Mouse (Mus musculus) neural tube, embryonic 14.5 days (tissue): ENCODE data around the gene Zc3hav1. TPM values are rescaled to one million over a fixed set of nuclear protein-coding genes. Genes with fewer than 3 reads are reported as not detected.
A peak's percentile ranks its signal among the peaks of the same experiment; 100 is the strongest.

Source experiments
- ATAC-seq: fragments of 200-750 bp; cut with Nextera tagmentation; 2 replicates; pipeline ENCODE4 v1.8.0; 2017; ENCODE audit warnings: low read depth, mild to moderate bottlenecking, moderate TSS enrichment, moderate library complexity
- H3K27ac ChIP-seq: fragments of 300-500 bp; sonication (generic); 2 replicates; pipeline ENCODE4 v1.5.1; 2014; ENCODE audit warnings: low read depth, mild to moderate bottlenecking, control low read depth, low read length, moderate library complexity, mixed read lengths
- H3K27me3 ChIP-seq: fragments of 300-500 bp; sonication (generic); 2 replicates; pipeline ENCODE4 v1.6.1; 2014; ENCODE audit warnings: low read length; ENCODE audit not compliant: control insufficient read depth, insufficient read depth
- H3K36me3 ChIP-seq: fragments of 300-500 bp; sonication (generic); 2 replicates; pipeline ENCODE4 v1.6.1; 2014; ENCODE audit warnings: low read length, mixed read lengths; ENCODE audit not compliant: control insufficient read depth, insufficient read depth
- H3K4me1 ChIP-seq: fragments of 300-500 bp; sonication (generic); 2 replicates; pipeline ENCODE4 v1.6.1; 2014; ENCODE audit warnings: low read length; ENCODE audit not compliant: control insufficient read depth, insufficient read depth
- H3K4me2 ChIP-seq: fragments of 300-500 bp; sonication (generic); 2 replicates; pipeline ENCODE4 v1.6.1; 2014; ENCODE audit warnings: mild to moderate bottlenecking, low read depth, low read length, control low read depth
- H3K4me3 ChIP-seq: fragments of 300-500 bp; sonication (generic); 2 replicates; pipeline ENCODE4 v1.5.1; 2014; ENCODE audit warnings: low read depth, low read length, control low read depth, mixed read lengths
- H3K9ac ChIP-seq: fragments of 300-500 bp; sonication (generic); replicated peaks from 2 replicates; pipeline ENCODE4 v1.6.1; 2014; ENCODE audit warnings: low read depth, mild to moderate bottlenecking, control low read depth, low read length, mixed read lengths
- H3K9me3 ChIP-seq: fragments of 300-500 bp; sonication (generic); 2 replicates; pipeline ENCODE4 v1.6.1; 2016; ENCODE audit warnings: low read length; ENCODE audit not compliant: control insufficient read depth
- WGBS: fragments of 180-500 bp; shearing (Covaris S2); extraction: QIAGEN DNeasy Blood & Tissue Kit; methylation state at CpG from one replicate; pipeline ENCODE4 v1.1.7; 2014; 5-methylcytosine and 5-hydroxymethylcytosine counted together
- polyA plus RNA-seq: library from polyadenylated mRNA; unstranded; fragments of >200 nt; fragmentation: Nextera tagmentation; extraction: Ambion mirVana; gene quantifications from 2 replicates; pipeline ENCODE4 v1.2.1, GENCODE M21; 2014

The Zc3hav1 gene
- polyA plus RNA-seq, 1 experiment from 2014 or later = 0.68 TPM

DNA sequence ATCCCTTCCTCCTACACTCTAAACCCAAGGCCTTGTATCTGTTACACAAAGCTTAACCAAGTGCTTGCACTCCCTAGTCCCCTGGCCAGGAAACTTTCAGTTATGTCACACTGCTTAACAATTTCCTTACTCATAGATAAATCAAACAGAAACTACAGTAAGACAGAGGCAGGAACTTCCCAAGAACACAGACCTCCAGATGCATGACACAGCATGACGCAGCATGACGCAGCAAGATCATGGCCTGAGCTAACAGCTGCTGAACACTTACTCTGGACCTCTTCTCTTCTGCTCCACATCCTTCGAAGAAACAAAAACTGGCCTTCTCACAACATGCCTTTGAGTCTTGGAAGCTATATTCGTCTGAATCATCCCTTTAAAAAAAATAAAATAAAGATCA is 38.4 kb downstream of the Zc3hav1 start:
- Histone ChIP-seq H3K4me1 (no peaks in the 10 kb centered on the region), H3K4me3 (no peak overlapping the region), H3K9ac (no peak overlapping the region), H3K27ac (no peak overlapping the region), H3K36me3 (no peaks in the 10 kb centered on the region), H3K9me3 (no peaks in the 10 kb centered on the region), H3K27me3 (no peaks in the 10 kb centered on the region), H3K4me2 (no peak overlapping the region)
- WGBS = 94% methylated on average over 4 of the region's 4 CpGs
- no peak for ATAC-seq

GRCm38 (mm10) chr6:38309741-38310140 is 44.7 kb downstream of the Zc3hav1 start:
- H3K27ac ChIP-seq = no peak overlapping the region
- H3K4me1 ChIP-seq = no peaks in the 10 kb centered on the region
- H3K9me3 ChIP-seq = no peaks in the 10 kb centered on the region
- no peaks in the 10 kb centered on the region for H3K27me3 ChIP-seq
- H3K9ac ChIP-seq = no peak overlapping the region
- no peaks in the 10 kb centered on the region for H3K36me3 ChIP-seq
- no peak overlapping the region for H3K4me3 ChIP-seq
- H3K4me2 ChIP-seq = no peak overlapping the region
- ATAC-seq = no peak

- no peak overlapping the region for H3K4me2 ChIP-seq
- no peaks in the 10 kb centered on the region for H3K9me3 ChIP-seq
- no peak overlapping the region for H3K9ac ChIP-seq
- no peaks in the 10 kb centered on the region for H3K4me1 ChIP-seq
- ATAC-seq = no peak
- 80% methylated on average over 3 of the region's 3 CpGs for WGBS
- H3K27ac ChIP-seq = no peak overlapping the region
- no peaks in the 10 kb centered on the region for H3K27me3 ChIP-seq
- H3K36me3 ChIP-seq = no peaks in the 10 kb centered on the region
- no peak overlapping the region for H3K4me3 ChIP-seq
These were observed 49.4 kb downstream of the Zc3hav1 start for GRCm38 (mm10) chr6:38304981-38305380.

GRCm38 (mm10) chr6:38298761-38299401 is 55.5 kb downstream of the Zc3hav1 start, which contains the start of gene Zc3hav1l:
Zc3hav1l (minus strand) TSS chr6:38299259.
- H3K4me3 ChIP-seq = peak within 1 kb of the TSS; percentile 79
- peak; percentile 97 for ATAC-seq
- peak within 1 kb of the TSS; percentile 95 for H3K9ac ChIP-seq
- 0 out of 2 replicates have a peak, but pooled peaks cover 3% of the 10 kb centered on the region for H3K36me3 ChIP-seq
- H3K4me2 ChIP-seq = peak within 1 kb of the TSS; percentile 79
- H3K4me1 ChIP-seq = peaks cover 6% of the 10 kb centered on the region; the same call in 1 of the 2 replicates
- peak within 1 kb of the TSS; percentile 95 for H3K27ac ChIP-seq
- no peaks in the 10 kb centered on the region for H3K27me3 ChIP-seq
- no peaks in the 10 kb centered on the region for H3K9me3 ChIP-seq
- WGBS = under 1% methylated on average over 60 of the region's 70 CpGs

GRCm38 (mm10) chr6:38298246-38298635 is 56.2 kb downstream of the Zc3hav1 start:
- peak overlapping the region; percentile 95 for H3K9ac ChIP-seq
- no peaks in the 10 kb centered on the region for H3K27me3 ChIP-seq
- H3K4me3 ChIP-seq = peak overlapping the region; percentile 79
- peak; percentile 45 for ATAC-seq
- peaks cover 6% of the 10 kb centered on the region; the same call in 1 of the 2 replicates for H3K4me1 ChIP-seq
- H3K27ac ChIP-seq = peak overlapping the region; percentile 95
- under 1% methylated on average over 10 of the region's 10 CpGs for WGBS
- peak overlapping the region; percentile 79 for H3K4me2 ChIP-seq
- H3K36me3 ChIP-seq = 0 out of 2 replicates have a peak, but pooled peaks cover 3% of the 10 kb centered on the region
- no peaks in the 10 kb centered on the region for H3K9me3 ChIP-seq

DNA sequence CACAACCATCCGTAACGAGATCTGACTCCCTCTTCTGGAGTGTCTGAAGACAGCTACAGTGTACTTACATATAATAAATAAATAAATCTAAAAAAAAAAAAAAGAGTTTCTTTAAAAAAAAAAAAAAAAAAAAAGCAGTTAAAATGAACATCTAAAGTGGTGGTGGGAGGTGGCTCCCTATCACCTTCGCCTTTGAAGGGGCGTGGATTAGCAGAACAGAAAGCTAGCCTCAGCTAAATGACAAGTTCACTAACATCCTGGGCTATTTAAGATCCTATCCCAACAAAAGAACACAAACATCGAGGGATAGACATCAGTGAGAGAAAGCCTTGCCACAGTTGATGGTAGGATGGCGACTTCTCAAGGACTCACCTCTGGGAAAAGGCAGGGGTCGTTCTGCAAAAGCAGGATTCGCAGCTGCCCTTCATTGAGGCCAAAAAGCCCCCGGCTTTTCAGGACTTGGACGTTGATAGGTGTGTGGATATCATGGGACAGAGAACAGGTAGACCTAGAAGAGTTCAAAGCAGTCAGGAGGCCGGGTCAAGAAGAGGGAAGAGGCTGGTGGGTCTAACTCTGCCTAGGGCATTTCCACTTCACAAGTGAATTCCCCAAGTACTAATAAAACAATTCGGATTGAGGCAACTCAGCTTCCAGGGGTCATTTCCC is 56.7 kb downstream of the Zc3hav1 start:
- H3K9ac ChIP-seq = peak overlapping the region; percentile 95; the same call in 1 of the 2 replicates
- 0 out of 2 replicates have a peak, but pooled peaks cover 3% of the 10 kb centered on the region for H3K36me3 ChIP-seq

DNA sequence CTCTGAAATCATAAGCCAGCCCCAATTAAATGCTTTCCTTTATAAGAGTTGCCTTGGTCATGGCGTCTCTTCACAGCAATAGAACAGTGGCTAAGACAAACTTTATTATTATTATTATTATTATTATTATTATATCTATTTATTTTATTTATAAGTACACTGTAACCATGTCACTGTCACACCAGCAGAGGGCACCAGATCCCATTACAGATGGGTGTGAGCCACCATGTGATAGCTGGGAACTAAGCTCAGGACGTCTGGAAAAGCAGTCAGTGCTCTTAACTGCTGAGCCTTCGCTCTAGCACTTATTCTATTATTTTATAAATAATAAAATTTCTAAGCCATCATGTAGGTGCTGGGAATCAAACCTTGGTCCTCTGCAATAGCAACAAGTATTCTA is 60.7 kb downstream of the Zc3hav1 start:
- Histone ChIP-seq H3K4me1 (peaks cover 6% of the 10 kb centered on the region; the same call in 1 of the 2 replicates), H3K9ac (no peak overlapping the region), H3K36me3 (0 out of 2 replicates have a peak, but pooled peaks cover 3% of the 10 kb centered on the region), H3K4me3 (no peak overlapping the region), H3K4me2 (no peak overlapping the region), H3K27me3 (no peaks in the 10 kb centered on the region), H3K9me3 (no peaks in the 10 kb centered on the region), H3K27ac (no peak overlapping the region)
- no peak for ATAC-seq
- WGBS = 67% methylated on average over 3 of the region's 3 CpGs

More for the DNA sequence above, 56.7 kb downstream of the Zc3hav1 start:
- WGBS = 42% methylated on average over 12 of the region's 12 CpGs
- H3K4me2 ChIP-seq = peak overlapping the region; percentile 79
- H3K27me3 ChIP-seq = no peaks in the 10 kb centered on the region
- H3K9me3 ChIP-seq = no peaks in the 10 kb centered on the region
- no peak for ATAC-seq
- H3K4me3 ChIP-seq = peak overlapping the region; percentile 79
- H3K27ac ChIP-seq = peak overlapping the region; percentile 95
- H3K4me1 ChIP-seq = peaks cover 6% of the 10 kb centered on the region; the same call in 1 of the 2 replicates

DNA sequence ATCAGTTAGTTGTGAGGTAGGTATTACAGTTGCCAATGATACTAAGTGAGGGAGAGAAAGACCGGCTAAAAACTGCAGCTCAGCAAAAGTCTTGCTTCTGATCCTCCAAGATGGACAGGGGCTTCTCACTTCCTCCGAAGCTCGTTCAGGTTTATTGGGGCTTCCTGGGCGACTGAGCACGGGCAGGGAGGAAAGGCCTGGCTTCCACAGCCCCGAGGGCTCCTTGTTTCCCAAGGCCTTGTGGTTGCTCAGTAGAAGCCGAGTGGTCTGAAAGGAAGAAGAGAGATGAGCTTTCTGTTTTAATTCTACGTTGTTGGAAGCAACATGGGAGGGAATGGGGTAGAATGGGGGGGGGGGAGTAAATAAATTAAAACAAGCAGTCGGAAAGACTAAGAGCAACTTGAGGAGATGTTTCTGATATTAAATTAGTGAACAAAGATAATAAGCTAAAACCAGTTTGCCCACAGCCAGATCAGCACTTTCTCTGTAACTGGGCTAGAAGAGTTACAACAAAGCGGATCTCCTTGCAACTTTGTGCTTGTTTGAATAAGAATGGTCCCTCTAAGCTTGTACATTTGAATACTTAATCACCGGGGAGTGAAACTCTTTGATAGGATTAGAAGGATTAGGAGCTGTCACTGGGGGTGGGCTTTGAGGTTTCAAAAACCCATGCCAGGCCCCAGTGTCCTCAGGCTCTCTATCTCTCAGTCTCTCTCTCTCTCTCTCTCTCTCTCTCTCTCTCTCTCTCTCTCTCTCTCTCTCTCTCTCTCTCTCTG is 61.3 kb downstream of the Zc3hav1 start:
- Histone ChIP-seq H3K9ac (no peak overlapping the region), H3K27me3 (no peaks in the 10 kb centered on the region), H3K27ac (no peak overlapping the region), H3K9me3 (no peaks in the 10 kb centered on the region), H3K4me3 (no peak overlapping the region), H3K4me2 (no peak overlapping the region), H3K4me1 (peaks cover 4% of the 10 kb centered on the region; the same call in 1 of the 2 replicates), H3K36me3 (0 out of 2 replicates have a peak, but pooled peaks cover 6% of the 10 kb centered on the region)
- no peak for ATAC-seq
- 62% methylated on average over 11 of the region's 11 CpGs for WGBS
